Mouse (Mus musculus): Measurements from ENCODE around the gene Pemt.

DNA sequence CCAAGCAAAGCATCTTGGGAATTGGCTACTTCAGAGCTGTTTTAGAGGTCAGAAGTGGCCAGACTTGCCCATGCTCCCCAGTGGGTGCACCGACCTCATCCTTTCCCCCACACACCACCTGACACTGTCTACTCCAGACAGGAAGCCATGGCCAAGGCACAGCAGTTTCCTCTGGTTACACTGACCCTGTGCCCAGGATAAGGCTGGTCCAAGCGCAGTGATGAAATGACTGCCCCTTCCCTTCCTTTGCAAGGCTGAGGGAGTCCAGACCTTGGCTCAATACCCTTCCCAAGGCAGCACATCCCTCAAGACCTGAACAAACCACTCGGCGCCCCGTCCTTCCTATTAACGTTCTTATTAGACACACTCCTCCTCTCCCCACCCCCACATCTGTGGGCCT, 24.9 kb upstream of the Pemt start:
- TF ChIP-seq CTCF (IDR thresholded peaks at IDR 0.05; ENCODE audit: borderline replicate concordance, insufficient read depth, low read depth, low read length): no peak
- TF ChIP-seq POLR2A (IDR thresholded peaks at IDR 0.05; ENCODE audit: borderline replicate concordance, insufficient read depth, low read length): no peak
